Mouse (Mus musculus) ES-CJ7 (cell line): ENCODE data around the gene Smyd1.
"Not testable (repeated sequence)": the region's sequence is repeated elsewhere in the genome, so short reads cannot be mapped to it uniquely, and the experiment has no call there.

ENCODE experiments used
- DNase-seq: peaks from one replicate; pipeline ENCODE4 v3.0.0; 2011; ENCODE audit warnings: low read depth, low spot score

Gene Smyd1

GRCm38 (mm10) chr6:71321826-71322283 is at the start of gene Smyd1:
Smyd1 (minus strand) TSS chr6:71322233.
- DNase-seq, result no peak

GRCm38 (mm10) chr6:71371085-71371605 is 49.1 kb upstream of the Smyd1 start:
- DNase-seq, result no peak

- DNase-seq, result no peak
These were observed 47.4 kb upstream of the Smyd1 start for GRCm38 (mm10) chr6:71369416-71369815.

GRCm38 (mm10) chr6:71363995-71364394 is 42.0 kb upstream of the Smyd1 start:
- no peak for DNase-seq

- no peak for DNase-seq
These were observed 39.2 kb upstream of the Smyd1 start for GRCm38 (mm10) chr6:71361156-71361670.

GRCm38 (mm10) chr6:71360751-71361150 is 38.7 kb upstream of the Smyd1 start:
- no peak for DNase-seq

GRCm38 (mm10) chr6:71360221-71360620 is 38.2 kb upstream of the Smyd1 start:
- DNase-seq, result no peak

- DNase-seq, result no peak
These were observed 35.5 kb upstream of the Smyd1 start for GRCm38 (mm10) chr6:71357493-71357892.

GRCm38 (mm10) chr6:71353722-71354121 is 31.7 kb upstream of the Smyd1 start:
- no peak for DNase-seq

GRCm38 (mm10) chr6:71352866-71353427 is 30.9 kb upstream of the Smyd1 start:
- DNase-seq, result no peak

GRCm38 (mm10) chr6:71352201-71352600 is 30.2 kb upstream of the Smyd1 start:
- no peak for DNase-seq

- no peak for DNase-seq
These were observed 29.2 kb upstream of the Smyd1 start for GRCm38 (mm10) chr6:71351201-71351600.

- DNase-seq, result peak; percentile 49
These were observed 26.0 kb upstream of the Smyd1 start for GRCm38 (mm10) chr6:71348006-71348405.

GRCm38 (mm10) chr6:71341179-71341578 is 19.1 kb upstream of the Smyd1 start:
- DNase-seq, result no peak

GRCm38 (mm10) chr6:71339351-71339750 is 17.3 kb upstream of the Smyd1 start:
- DNase-seq, result no peak

GRCm38 (mm10) chr6:71338941-71339340 is 16.9 kb upstream of the Smyd1 start:
- DNase-seq, result no peak

GRCm38 (mm10) chr6:71337666-71338065 is 15.6 kb upstream of the Smyd1 start:
- DNase-seq, result no peak

- no peak for DNase-seq
These were observed 11.7 kb upstream of the Smyd1 start for GRCm38 (mm10) chr6:71333578-71334273.

- DNase-seq, result no peak
These were observed 11.0 kb upstream of the Smyd1 start for GRCm38 (mm10) chr6:71333031-71333430.

GRCm38 (mm10) chr6:71332236-71332965 is 10.4 kb upstream of the Smyd1 start:
- no peak for DNase-seq

- DNase-seq, result not testable (repeated sequence)
These were observed 9.5 kb upstream of the Smyd1 start for GRCm38 (mm10) chr6:71331491-71331890.

GRCm38 (mm10) chr6:71330486-71330885 is 8.5 kb upstream of the Smyd1 start:
- DNase-seq, result no peak
